Mouse (Mus musculus) cerebellum, adult 11-12 months (tissue): Measurements from ENCODE around the gene Ube2m.

ENCODE experiments used
- DNase-seq: peaks from one replicate; pipeline ENCODE4 v3.0.0; 2022

Ube2m gene

DNA sequence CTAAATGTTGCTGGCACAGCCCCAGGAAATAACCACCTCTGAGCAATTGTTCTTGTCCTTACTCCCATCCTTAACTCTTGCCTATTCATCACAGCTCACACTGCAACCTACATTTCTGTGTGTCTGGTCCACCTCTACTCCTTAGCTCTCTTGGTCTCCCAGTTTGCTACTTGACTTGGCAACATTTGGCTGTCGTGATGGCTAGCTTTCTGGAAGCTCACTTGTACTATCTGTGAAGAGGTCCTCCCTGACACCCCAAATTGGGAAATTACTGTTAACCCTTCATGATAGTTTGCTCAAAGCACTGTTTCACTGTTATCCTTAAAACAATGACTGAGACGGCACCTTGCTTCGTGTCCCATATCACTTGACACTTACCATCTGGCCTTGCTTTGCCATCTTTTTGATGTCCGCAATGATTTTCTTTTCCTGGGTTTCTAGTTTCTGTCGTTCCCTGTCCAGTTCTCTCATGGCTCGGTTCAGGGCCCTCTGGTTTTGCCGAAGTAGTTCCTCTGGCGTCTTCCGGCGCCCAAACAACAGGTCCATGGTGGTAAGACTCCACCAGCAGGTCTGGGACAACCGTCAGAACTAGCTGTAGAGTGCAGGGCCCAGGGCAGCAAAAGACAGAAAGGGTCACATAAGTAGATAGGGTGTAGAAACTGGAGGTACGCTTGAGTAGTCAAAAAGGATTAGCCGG, 4.5 kb downstream of the Ube2m start:
- DNase-seq = peak; percentile 32

DNA sequence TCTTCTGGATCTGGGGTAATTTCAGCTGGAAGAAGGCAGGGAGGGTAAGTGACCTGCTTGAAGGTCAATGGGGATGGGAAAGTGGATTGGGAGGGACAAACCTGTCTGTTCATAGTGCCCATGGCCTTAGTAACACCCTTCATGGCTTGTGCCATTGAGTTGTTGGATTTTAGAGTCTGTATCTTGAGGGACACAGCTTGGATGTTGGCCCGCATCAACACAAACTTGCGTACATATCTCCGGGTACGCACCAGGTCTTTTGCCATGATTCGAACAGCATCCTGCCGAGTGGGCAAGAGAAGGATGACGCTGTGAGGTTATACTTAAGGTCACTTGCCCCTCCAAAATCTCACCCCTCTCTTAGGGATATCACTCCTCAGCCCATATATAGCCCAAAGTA, 5.5 kb downstream of the Ube2m start:
- no peak for DNase-seq

DNA sequence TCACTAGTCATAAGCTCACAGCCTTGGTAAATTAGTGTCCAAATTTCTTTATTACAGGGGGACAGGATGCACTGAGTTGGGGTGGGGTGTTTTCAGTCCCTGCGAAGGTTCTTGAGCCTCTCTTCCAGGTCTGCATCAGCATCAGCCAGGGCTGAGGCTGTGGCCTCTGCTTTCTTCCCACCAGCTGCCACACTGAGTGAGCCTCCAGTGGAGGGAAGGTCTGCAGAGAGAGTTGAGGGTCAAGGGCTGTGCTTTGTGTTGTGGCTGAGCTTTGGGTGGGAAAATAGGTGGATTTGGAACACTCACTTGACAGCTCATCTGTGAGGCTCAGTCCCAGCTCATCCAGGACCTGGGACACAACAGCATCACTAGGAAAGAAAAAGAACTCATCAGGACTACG, 6.1 kb downstream of the Ube2m start:
- no peak for DNase-seq

DNA sequence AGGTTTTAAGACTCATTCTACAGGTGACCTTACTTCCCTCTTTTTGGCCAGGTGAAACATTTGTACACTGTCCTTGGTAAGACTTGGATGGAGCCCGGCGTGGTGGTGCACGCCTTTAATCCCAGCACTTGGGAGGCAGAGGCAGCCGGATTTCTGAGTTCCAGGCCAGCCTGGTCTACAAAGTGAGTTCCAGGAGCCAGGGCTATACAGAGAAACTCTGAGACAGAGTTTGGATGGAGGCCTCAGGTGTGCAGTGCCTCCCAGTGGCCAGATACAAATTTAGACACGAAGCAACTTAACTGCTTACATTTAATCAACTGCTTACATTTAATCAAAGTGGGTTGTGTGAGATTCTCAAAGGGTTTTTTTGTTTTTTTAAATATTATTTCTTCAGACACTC, 7.0 kb downstream of the Ube2m start:
- DNase-seq = peak; percentile 22

DNA sequence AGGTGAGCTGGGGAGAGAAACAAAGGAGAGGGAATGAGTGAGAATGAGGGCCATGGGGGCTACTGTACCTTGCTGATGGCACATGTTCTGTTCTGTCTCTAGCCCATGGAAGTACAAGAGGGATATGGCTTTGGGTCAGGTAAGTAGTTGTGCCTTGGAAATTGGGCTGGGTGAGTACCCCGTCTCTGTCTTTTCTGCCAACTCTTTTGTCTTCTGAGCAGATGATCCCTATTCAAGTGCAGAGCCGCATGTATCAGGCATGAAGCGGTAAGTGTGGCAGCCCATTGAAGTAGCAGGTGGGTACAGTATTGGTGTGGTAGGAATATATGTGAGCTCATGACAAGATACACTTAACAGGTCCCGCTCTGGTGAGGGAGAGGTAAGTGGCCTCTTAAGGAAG, 9.1 kb downstream of the Ube2m start:
- peak; percentile 3 for DNase-seq

DNA sequence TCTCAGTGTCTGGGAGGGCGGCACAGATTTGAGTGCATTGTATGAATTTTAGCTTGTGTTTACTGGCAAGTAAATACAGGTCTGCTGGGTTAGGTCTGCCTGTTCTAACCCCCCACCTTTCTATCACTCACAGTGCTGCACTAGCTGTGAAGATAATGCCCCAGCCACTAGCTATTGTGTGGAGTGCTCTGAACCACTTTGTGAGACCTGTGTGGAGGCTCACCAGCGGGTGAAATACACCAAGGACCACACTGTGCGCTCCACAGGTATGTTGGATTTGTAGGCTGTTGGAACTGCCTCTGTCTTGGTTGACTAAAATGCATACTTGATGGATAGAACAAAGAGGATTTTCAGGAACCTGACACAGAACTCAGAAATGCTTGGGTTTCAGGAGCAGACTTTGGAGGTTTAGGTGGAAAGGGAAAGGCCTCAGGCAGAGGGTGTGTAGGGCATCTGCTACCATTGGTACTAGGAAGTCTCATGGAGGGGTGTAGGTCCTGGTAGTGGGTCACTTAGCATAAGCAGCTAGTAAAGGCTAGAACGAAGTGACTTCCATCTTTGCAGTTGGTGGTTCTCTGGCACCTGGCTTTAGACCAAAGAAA, 12.5 kb downstream of the Ube2m start:
- peak; percentile 28 for DNase-seq

DNA sequence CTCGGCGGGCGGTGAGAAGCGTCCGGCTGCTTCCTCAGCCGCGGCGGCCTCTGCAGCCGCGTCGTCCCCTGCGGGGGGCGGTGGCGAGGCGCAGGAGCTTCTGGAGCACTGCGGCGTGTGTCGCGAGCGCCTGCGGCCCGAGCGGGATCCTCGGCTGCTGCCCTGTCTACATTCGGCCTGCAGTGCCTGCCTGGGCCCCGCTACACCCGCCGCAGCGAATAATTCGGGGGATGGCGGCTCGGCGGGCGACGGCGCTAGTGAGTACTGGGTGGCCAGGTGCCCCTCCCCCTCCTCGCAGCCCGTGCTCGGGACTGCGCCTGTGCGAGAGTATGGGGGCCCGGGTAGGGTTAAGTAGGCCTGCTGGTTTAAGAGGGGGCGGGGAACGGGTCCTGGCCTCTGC, 13.3 kb downstream of the Ube2m start:
- DNase-seq = peak; percentile 91

DNA sequence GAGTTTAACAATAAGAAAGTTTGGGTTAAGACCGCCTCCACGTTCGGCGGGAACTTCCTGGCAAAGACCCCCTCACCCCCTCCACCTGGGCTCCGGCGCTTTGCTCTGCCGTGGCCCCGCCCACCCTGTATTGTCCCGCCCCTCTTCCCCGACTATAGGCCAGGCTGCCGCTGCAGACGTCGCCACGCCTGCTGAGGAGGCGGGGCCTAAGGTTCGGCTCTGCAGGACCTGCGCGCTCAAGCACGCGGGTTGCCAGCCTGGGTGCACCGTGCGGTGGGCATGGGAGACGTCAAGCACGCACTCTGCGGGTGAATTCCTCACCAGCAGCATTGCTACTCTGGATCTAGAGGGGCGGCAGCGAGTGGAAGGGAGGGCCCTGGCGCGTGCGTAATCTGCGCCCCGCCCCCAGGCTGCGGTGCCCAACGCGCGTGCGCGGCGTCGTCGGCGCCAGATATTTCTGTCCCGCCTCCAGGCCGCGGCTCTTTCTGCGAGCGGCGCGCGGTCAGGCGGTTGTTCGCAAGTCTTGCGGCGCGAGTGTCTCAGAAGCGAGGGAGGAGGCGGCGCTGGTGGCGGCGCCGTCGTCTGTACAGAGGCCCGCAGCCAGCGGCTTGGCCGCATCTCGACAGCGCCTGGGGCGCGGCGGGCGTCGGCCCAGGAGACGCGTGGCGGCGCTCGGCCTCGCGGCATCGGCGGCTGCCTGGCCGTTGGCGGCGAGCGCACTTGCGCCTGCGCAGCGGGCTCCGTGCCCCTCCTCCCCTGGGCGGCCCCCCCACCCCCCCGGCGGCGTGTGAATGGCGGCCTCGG, 13.9 kb downstream of the Ube2m start:
- DNase-seq = peak; percentile 96

DNA sequence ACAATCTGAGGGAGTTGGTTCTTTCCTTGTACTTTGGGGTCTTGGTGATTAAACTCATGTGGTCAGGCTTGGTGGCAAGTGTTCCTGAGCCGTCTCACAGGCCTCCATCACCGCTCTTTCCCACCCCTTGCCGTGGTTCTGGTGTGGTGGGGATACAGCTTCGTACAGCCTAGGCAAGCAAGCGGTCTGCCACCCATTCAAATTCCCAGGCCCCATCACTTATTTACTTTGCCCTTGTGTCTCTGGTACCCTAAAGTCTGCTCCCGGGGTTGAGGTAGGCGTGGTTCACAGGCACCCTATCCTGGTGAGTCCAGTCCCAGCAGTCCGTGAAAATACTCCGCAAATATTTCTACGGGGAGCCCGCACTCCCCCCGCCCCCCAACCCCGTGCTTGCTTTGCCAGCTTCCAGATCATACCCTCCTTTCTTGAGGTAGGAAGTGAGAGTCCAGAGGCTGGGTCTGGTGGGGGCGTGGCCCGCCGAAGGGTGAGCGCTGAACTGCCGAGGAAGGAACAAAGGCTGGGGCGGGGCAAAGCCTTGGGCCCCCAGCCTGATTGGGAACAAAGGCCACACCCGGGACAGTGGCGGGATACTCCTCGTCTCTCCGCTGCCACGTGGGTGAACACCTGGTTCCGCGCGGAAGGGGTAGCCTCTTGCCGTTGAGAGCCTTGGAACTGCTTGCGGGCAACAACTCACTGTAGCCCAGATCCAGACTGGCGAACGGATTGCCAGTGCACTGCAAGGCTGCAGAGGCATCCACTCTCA, 15.1 kb downstream of the Ube2m start:
- DNase-seq = peak; percentile 81

DNA sequence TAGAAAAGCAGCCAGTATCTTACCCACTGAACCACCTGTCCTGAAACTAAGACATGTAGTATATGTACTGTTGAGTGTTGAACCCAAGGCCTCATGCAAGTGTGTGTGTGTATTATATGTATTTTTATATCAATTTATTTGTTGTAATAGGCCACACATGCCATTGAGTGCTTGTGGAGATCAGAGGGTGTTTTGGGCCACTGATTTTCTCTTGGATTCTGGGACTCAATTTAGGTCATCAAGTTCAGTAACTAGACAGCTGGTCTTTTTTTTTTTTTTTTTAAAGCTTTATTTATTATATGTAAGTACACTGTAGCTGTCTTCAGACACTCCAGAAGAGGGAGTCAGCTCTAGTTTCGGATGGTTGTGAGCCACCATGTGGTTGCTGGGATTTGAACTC, 22.9 kb downstream of the Ube2m start:
- no peak for DNase-seq

DNA sequence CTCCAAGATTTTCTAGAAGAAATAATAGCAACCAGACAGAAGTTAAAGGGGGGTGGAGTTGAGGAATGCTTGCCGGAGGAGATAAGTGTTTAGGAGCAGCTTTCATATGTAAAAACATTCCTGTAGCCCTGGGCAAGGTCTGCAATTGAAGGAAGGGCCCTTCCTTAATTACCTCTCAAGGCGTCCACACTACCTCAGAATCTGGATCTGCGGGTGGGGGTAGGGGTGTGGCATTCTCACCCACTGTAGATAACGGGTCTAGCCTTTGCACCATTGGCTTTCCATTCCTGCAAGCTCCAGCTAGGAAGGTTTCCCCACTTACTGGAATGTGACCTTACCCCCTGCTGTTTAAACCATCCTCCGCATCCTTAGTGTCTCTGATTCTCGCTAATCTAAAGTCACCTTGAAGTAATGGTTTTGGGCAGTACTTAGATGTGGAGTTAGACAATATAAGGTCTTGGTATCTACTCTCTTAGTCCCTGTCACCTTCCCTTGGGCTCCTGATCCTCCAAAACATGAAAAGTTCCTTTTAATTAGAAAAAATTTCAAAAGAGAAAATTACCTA, 23.7 kb downstream of the Ube2m start:
- DNase-seq = no peak

DNA sequence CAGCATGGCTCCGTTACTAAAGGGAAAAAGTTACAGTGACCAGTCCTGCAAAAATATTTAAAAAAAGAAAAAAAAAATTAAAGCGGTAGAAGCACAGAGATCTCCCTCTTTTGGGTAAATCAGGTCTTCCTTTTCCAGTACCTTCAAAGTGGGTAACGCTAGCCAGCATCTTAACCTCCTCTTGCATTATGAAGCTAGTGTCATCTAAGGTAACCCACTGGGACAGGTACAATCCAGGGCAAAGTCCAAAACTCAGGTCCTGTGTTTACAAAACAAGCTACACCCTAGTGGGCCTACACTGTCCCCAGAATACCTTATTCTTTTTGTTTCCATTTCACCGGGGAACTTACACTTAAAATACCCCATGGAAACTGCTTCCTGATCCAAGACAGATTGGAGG, 24.4 kb downstream of the Ube2m start:
- DNase-seq = no peak

DNA sequence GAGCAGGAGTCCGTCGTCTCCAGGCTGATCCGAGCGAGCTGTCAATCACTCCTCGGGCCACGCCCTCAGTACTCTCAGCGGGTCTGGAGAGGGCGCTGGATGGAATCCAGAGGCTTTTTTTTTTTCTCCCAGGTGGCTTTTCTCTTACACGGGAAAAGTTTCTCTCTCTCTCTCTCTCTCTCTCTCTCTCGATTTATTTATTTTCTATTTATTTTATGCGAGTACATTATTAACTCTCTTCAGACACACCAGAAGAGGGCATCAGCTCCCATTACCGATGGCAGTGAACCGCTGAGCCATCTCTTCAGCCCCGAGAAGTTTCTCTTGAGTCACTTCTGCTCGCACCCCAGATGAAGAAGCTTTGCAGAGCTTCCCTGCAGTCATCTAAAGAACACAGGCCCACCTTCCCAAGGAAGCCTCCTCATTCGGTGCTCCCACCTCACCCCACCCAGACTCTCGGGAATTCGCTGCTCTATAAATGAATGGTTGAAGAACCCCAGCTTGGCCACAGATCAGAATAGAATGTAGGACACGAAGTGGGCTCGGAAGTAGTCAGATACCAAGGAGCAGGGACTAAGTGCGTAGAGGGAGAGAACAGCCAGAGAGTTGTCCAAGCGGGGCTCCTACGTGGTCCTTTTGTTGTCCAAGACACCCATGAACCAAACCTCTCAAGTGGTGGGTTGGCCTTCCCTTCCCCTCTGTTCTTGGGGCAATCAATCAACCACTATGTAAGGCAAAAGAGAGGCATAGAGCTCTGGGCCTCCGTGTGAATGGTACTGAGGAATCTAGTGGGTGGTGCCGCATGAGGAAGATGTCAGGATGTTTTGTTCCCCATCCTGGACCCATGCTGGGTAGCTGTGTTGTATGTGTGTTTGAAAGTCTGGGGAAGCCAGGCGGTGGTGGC, 27.8 kb downstream of the Ube2m start, which contains the start of gene Zbtb45:
Gene Zbtb45, minus strand, starts transcription at position 30 of the 904 bp plus-strand sequence.
- DNase-seq = peak; percentile 57

DNA sequence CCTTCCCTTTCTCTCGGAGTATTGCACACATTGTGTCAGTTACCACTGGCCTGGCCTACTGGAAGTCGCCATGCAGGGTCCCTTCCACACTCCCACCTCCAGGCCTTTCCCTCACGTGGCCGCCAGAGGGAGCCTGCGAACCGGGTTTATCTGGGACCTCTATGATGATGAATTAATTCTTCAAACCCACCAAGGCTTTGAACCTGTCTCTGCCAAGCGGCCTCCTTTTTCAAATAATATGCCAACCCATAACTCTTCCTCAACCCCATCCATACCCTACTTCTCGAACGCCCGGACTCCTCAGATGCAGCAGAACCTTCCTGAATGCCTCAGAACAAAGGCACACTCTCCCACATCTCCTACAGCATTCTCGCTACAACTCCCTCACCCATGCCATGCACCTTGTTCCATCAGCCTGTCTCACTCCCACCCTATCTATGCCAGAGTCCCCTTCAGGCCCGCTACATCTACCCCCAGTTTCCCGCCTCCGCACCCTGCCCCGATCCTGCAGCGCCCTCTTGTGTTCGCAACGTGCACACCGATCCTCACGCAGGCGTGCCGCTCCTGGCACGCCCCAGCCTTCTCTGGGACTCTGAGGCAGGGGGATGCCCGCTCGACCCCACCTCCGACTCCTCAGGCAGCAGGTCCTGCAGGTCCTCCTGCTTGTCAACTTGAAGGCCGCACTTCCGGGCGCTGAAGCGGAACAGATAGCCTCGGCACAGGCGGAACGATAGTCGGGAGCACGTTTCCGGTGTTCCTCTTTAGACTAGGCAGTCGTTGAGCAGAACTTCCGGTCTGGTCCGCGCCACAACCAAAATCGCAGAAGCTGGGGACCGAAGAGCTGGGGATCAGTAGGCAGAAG, 28.7 kb downstream of the Ube2m start:
- DNase-seq = peak; percentile 94

DNA sequence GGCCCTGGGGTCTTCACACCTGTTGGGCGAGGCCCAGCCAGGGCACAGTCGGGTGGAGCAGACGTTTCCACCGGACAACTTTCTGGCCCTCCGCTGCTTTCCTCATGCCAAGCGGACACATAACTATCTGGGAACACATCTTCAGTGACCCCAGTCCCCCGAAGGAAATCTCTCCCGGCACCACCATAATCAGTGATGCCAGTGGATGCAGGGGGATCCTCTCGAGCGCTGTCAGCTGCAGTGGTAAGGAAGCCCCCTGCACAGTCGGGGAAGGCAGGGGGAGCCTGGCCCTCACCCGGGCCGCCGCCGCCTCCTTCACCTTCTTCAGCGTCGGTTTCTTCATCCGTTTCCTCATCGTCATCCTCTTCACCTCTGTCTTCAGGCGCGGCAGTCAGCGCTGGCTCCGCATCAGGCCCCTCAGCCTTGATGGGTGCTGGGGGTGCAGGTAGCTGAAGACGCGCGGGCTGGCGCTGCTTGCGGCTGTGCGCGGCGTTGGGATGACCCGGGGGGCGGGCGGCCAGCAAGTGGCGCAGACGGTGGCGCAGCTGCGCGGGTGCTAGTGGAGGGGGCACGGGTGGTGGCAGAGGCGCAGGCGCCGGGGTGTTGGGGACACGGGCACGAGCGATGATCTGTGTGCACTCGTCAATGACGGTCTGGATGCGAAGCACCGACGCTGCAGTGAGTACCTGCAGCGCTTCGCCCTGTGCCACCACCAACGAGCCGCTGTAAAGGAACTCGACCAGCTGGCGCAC, 30.6 kb downstream of the Ube2m start:
- peak; percentile 49 for DNase-seq

DNA sequence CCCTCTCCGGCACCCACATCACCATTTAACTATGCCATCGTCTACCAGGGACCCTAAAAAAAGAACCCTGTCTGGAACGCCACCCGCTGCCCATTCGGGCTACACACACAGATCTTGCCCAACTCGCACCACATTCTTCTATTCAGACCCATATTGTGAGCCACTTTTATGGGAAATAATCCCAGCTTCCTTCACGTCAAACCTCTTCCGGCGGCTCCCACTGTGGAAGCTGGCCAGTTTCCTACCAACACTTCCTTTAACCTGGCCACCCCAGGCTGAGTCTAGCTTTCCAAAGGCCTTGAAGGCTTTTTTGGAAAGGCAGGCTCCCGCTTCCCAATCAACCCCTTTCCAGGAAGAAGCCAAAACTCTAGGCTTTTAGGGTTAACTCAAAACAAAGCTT, 31.5 kb downstream of the Ube2m start:
- DNase-seq = no peak

DNA sequence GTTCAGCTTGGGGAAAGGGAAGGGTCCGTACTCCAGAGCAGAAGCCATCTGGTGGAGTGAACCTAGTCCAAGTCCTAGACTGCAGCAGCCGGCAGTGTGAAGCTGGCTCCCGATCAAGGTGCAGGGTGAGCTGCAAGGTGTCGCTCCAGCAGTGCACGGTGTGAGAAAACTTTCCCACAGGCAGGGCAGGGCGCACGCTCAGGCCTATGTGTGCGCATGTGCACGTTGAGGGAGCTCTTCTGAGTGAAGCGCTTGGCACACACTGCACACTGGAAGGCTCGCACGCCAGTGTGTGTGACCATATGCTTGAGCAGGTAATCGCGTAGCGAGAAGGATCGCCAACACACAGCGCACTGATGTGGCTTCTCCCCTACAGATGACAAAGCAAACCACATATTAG, 32.1 kb downstream of the Ube2m start:
- DNase-seq = no peak

DNA sequence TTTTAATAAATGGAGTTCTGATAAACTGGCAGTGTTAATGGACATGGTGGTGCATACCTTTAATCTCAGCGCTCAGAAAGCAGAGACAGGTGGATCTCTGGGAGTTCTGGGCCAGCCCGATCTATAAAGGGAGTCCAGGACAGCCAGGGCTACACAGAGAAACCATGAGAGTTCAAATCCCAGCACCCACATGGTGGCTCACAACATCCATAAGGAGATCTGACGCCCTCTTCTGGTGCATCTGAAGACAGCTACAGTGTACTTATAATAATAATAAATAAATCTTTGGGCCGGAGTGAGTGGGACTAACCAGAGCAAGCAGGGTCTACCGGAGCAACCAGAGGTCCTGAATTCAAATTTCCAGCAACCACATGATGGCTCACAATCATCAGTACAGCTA, 34.7 kb downstream of the Ube2m start:
- no peak for DNase-seq

DNA sequence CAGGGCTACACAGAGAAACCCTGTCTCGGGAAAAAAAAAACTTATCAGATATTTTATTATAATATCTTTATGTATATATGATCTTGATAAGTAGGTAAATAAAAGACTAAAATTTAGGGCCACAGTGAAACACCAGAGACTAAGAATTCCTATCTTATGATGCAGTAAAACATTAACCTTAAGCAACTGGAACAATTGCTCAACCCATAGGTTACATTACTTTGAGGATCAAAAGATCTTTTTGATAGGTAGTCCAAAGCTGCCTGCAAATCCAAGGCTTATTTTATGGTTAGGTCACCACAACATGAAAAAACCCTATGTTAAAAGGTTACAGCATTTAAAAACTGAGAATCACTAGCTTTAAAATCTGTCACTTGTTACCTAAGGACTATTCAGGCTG, 36.5 kb downstream of the Ube2m start:
- no peak for DNase-seq

DNA sequence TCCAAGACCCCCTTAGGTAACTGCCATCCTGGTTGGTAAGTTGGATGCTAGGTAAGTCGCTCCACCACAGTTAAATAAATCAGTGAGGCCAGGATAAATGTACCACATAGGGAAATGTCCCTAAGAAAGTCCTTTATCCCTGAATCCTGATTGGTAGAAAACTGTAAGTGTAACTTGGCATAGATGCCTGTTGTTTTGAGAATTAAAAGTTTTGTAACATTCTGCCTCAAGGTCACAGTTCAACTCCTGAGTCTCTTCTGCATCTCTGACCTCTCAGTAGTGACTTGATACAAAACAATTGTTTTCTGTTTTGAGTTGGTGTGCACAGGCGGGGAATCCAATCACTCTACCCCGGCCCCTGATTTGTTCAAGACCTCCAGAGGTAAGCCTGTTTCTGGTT, 39.2 kb downstream of the Ube2m start, which contains the start of gene Trim28:
Gene Trim28, plus strand, starts transcription at position 264 of the 400 bp plus-strand sequence.
- DNase-seq = no peak
